Mouse (Mus musculus): ENCODE measurements at regions not wholly inside any gene's neighbourhood (a gene's known extent, or its start where the extent isn't known, plus 50 kb on each side); places are given as distances from the start of the nearest gene placed in this dataset.
"Not testable (repeated sequence)": the region's sequence is repeated elsewhere in the genome, so short reads cannot be mapped to it uniquely, and the experiment has no call there.

DNA sequence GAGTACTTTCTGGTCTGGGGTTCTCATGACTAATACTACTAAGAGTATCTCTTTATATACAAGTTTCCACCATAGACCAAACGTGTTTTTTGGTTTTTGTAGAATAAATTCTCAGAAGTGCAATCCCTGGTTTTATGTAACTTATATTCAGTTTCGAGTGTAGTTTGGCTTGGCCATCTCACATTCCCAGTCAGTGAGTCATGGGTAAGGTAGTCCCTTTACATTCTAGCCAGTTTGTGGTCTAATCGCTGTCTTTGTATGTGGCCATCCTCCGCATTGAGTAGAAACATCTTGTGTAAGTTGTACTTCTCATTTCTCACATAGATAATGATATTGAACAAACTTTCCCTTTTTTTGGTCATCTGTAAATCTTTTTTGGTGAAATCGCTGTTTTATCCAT is 88.3 kb downstream of the Anxa5 start:
- H3K4me1 ChIP-seq (replicated peaks; ENCODE audit: control insufficient read depth, insufficient read depth, low read length): no peaks in the 10 kb centered on the region
- H3K9me3 ChIP-seq (ENCODE audit: control insufficient read depth, low read length): no peaks in the 10 kb centered on the region
- H3K4me3 ChIP-seq (ENCODE audit: low read depth, low read length): no peak overlapping the region
- H3K9ac ChIP-seq (ENCODE audit: low read depth, low read length): no peak overlapping the region
- ATAC-seq (replicated peaks; ENCODE audit: low FRiP score) (no peak), DNase-seq (ENCODE audit: low spot score) (no peak)
- WGBS: 81% methylated on average over 5 of the region's 5 CpGs
- no peak overlapping the region for H3K4me2 ChIP-seq
- no peak overlapping the region for H3K27ac ChIP-seq (ENCODE audit: low read depth, low read length)
- no peaks in the 10 kb centered on the region for H3K36me3 ChIP-seq (ENCODE audit: control insufficient read depth, insufficient read depth, low read length)
- no peaks in the 10 kb centered on the region for H3K27me3 ChIP-seq (replicated peaks; ENCODE audit: control insufficient read depth, insufficient read depth, low read length)

DNA sequence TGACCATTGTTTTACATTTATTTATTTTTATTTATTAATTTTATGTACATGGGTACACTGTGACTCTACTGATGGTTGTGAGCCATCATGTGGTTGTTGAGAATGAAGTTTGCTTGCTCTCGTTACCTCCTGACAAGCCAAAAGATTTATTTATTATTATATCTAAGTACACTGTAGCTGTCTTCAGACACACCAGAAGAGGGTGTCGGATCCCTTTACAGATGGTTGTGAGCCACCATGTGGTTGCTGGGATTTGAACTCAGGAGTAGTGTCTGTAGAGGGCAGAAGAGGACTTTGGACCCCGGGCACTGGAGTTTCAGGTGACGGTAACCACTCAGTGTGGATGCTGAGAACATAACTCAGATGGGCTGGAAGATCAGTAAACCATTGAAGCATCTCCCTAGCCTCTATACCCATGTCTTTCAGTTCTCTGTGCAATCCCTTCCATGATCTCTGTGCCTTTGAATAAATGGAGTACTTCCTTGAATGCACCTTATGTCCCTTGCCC is 92.2 kb downstream of the Anxa5 start:
- no peak overlapping the region for H3K4me2 ChIP-seq
- no peak overlapping the region for H3K9ac ChIP-seq (ENCODE audit: low read depth, low read length)
- H3K36me3 ChIP-seq (ENCODE audit: control insufficient read depth, insufficient read depth, low read length): no peaks in the 10 kb centered on the region
- no peak overlapping the region for H3K4me3 ChIP-seq (ENCODE audit: low read depth, low read length)
- H3K4me1 ChIP-seq (replicated peaks; ENCODE audit: control insufficient read depth, insufficient read depth, low read length): no peaks in the 10 kb centered on the region
- H3K9me3 ChIP-seq (ENCODE audit: control insufficient read depth, low read length): no peaks in the 10 kb centered on the region
- no peaks in the 10 kb centered on the region for H3K27me3 ChIP-seq (replicated peaks; ENCODE audit: control insufficient read depth, insufficient read depth, low read length)
- 81% methylated on average over 4 of the region's 4 CpGs for WGBS
- no peak overlapping the region for H3K27ac ChIP-seq (ENCODE audit: low read depth, low read length)
- no peak for ATAC-seq (replicated peaks; ENCODE audit: low FRiP score)
- no peak for DNase-seq (ENCODE audit: low spot score)

- no peak overlapping the region for H3K4me2 ChIP-seq
- no peaks in the 10 kb centered on the region for H3K4me1 ChIP-seq (replicated peaks; ENCODE audit: control insufficient read depth, insufficient read depth, low read length)
- no peaks in the 10 kb centered on the region for H3K36me3 ChIP-seq (ENCODE audit: control insufficient read depth, insufficient read depth, low read length)
- no peaks in the 10 kb centered on the region for H3K9me3 ChIP-seq (ENCODE audit: control insufficient read depth, low read length)
- no peak for ATAC-seq (replicated peaks; ENCODE audit: low FRiP score)
- H3K27me3 ChIP-seq (replicated peaks; ENCODE audit: control insufficient read depth, insufficient read depth, low read length): no peaks in the 10 kb centered on the region
- no peak for DNase-seq (ENCODE audit: low spot score)
- no peak overlapping the region for H3K27ac ChIP-seq (ENCODE audit: low read depth, low read length)
- H3K9ac ChIP-seq (ENCODE audit: low read depth, low read length): no peak overlapping the region
- WGBS: 77% methylated on average over 5 of the region's 5 CpGs
- no peak overlapping the region for H3K4me3 ChIP-seq (ENCODE audit: low read depth, low read length)
Observed at GRCm38 (mm10) chr3:36381621-36382193, 94.0 kb downstream of the Anxa5 start.

- no peak overlapping the region for H3K9ac ChIP-seq (ENCODE audit: low read depth, low read length)
- H3K4me2 ChIP-seq: no peak overlapping the region
- H3K4me3 ChIP-seq (ENCODE audit: low read depth, low read length): no peak overlapping the region
- no peaks in the 10 kb centered on the region for H3K9me3 ChIP-seq (ENCODE audit: control insufficient read depth, low read length)
- H3K4me1 ChIP-seq (replicated peaks; ENCODE audit: control insufficient read depth, insufficient read depth, low read length): no peaks in the 10 kb centered on the region
- 68% methylated on average over 2 of the region's 2 CpGs for WGBS
- ATAC-seq (replicated peaks; ENCODE audit: low FRiP score): no peak
- H3K27me3 ChIP-seq (replicated peaks; ENCODE audit: control insufficient read depth, insufficient read depth, low read length): no peaks in the 10 kb centered on the region
- no peak for DNase-seq (ENCODE audit: low spot score)
- no peak overlapping the region for H3K27ac ChIP-seq (ENCODE audit: low read depth, low read length)
- H3K36me3 ChIP-seq (ENCODE audit: control insufficient read depth, insufficient read depth, low read length): no peaks in the 10 kb centered on the region
Observed at GRCm38 (mm10) chr3:36375722-36376121, 100.0 kb downstream of the Anxa5 start.

- DNase-seq (ENCODE audit: low spot score): no peak
- H3K36me3 ChIP-seq (ENCODE audit: control insufficient read depth, insufficient read depth, low read length): no peaks in the 10 kb centered on the region
- ATAC-seq (replicated peaks; ENCODE audit: low FRiP score): no peak
- H3K27me3 ChIP-seq (replicated peaks; ENCODE audit: control insufficient read depth, insufficient read depth, low read length): no peaks in the 10 kb centered on the region
- no peak overlapping the region for H3K27ac ChIP-seq (ENCODE audit: low read depth, low read length)
- WGBS: 67% methylated on average over 5 of the region's 5 CpGs
- no peaks in the 10 kb centered on the region for H3K9me3 ChIP-seq (ENCODE audit: control insufficient read depth, low read length)
- H3K4me1 ChIP-seq (replicated peaks; ENCODE audit: control insufficient read depth, insufficient read depth, low read length): no peaks in the 10 kb centered on the region
- H3K4me3 ChIP-seq (ENCODE audit: low read depth, low read length): no peak overlapping the region
- no peak overlapping the region for H3K9ac ChIP-seq (ENCODE audit: low read depth, low read length)
- H3K4me2 ChIP-seq: no peak overlapping the region
Observed at GRCm38 (mm10) chr3:36374939-36375338, 100.8 kb downstream of the Anxa5 start.

DNA sequence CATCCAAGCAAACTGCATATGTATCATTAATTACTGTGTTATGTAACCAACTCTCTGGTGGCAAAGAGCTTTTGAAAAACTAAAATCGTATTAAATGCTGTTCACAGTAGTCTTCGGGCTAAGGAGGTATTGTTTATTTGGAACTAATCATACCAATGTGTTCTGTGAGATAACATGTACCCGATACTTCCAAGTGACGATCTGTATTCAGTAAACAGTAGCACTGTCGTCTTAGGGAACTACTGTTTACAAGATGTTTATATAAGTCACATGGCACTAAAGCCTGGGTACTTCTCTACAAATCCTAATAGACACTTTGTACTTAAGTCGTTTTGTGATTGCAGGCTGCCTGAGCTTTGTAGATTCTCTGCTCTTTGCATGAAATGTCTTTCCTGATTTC is 114.8 kb downstream of the Anxa5 start:
- Histone ChIP-seq H3K27ac (ENCODE audit: low read depth, low read length) (no peak overlapping the region), H3K36me3 (ENCODE audit: control insufficient read depth, insufficient read depth, low read length) (no peaks in the 10 kb centered on the region), H3K4me2 (no peak overlapping the region), H3K27me3 (replicated peaks; ENCODE audit: control insufficient read depth, insufficient read depth, low read length) (no peaks in the 10 kb centered on the region), H3K9me3 (ENCODE audit: control insufficient read depth, low read length) (no peaks in the 10 kb centered on the region), H3K4me3 (ENCODE audit: low read depth, low read length) (no peak overlapping the region), H3K4me1 (replicated peaks; ENCODE audit: control insufficient read depth, insufficient read depth, low read length) (no peaks in the 10 kb centered on the region), H3K9ac (ENCODE audit: low read depth, low read length) (no peak overlapping the region)
- ATAC-seq (replicated peaks; ENCODE audit: low FRiP score) (no peak), DNase-seq (ENCODE audit: low spot score) (no peak)
- 65% methylated on average over 6 of the region's 6 CpGs for whole genome bisulfite sequencing

- not testable (repeated sequence) for H3K9ac ChIP-seq (ENCODE audit: low read depth, low read length); H3K27me3 ChIP-seq (replicated peaks; ENCODE audit: control insufficient read depth, insufficient read depth, low read length); ATAC-seq (replicated peaks; ENCODE audit: low FRiP score); H3K27ac ChIP-seq (ENCODE audit: low read depth, low read length); H3K4me1 ChIP-seq (replicated peaks; ENCODE audit: control insufficient read depth, insufficient read depth, low read length); H3K9me3 ChIP-seq (ENCODE audit: control insufficient read depth, low read length); H3K4me2 ChIP-seq; H3K4me3 ChIP-seq (ENCODE audit: low read depth, low read length); DNase-seq (ENCODE audit: low spot score); H3K36me3 ChIP-seq (ENCODE audit: control insufficient read depth, insufficient read depth, low read length)
- WGBS: 82% methylated on average over 3 of the region's 3 CpGs
Observed at GRCm38 (mm10) chr3:36354201-36354600, 121.5 kb downstream of the Anxa5 start.

DNA sequence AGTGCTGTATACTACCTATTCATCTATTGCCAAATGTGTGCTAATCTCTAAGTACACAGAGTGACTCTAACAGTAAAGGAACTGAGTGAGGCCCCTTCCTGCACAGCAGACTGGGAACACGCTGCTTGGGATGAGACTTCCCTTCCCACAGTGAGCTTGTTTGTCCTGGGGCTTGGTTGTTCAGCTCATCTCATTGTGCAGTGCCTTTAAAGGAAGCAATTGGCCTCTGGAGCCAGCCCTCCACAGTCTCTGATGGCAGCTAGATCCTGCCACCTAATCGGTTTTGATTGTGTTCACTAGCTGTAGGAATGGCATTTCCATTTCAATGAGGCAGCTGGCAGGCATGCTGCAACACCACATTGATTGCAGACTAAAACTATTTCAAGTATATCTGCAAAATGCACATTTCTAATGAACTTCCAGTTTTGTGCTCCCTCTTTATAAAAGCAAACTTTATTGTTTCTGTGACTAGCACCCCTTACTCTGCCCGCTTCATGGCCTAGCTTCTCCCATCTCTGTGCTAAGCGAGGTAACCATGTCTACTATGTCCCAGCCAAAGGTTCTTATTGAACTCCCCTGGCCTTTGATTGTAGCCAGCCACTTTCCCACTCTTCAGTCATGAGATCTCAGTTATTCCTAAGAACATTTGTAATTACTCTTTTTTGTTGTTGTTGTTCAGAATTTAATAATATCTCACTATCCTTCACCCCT is 123.5 kb downstream of the Anxa5 start:
- Histone ChIP-seq H3K36me3 (ENCODE audit: control insufficient read depth, insufficient read depth, low read length) (no peaks in the 10 kb centered on the region), H3K9ac (ENCODE audit: low read depth, low read length) (no peak overlapping the region), H3K9me3 (ENCODE audit: control insufficient read depth, low read length) (no peaks in the 10 kb centered on the region), H3K4me2 (no peak overlapping the region), H3K4me3 (ENCODE audit: low read depth, low read length) (no peak overlapping the region), H3K27me3 (replicated peaks; ENCODE audit: control insufficient read depth, insufficient read depth, low read length) (no peaks in the 10 kb centered on the region), H3K27ac (ENCODE audit: low read depth, low read length) (no peak overlapping the region), H3K4me1 (replicated peaks; ENCODE audit: control insufficient read depth, insufficient read depth, low read length) (no peaks in the 10 kb centered on the region)
- DNase-seq (ENCODE audit: low spot score) (no peak), ATAC-seq (replicated peaks; ENCODE audit: low FRiP score) (no peak)
- WGBS: 54% methylated on average over 4 of the region's 4 CpGs

DNA sequence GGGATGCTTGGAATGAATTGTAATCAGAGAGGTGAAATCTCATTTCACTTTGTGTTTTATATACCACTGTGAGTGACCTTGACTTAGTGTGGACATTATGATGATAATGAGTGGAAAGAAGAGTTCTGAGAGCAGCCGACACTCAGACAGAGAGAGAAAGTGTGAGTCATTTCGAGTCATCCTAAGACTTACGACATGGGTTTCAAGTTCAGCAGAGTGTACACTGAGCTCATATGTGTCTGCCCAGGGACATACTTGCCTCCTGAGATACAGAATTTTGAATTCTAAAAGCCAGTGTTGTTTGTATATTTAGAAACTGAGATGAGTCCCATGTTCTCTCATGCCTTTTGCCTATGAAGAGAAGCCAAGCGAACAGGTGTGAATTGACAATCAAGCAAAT is 126.6 kb downstream of the Anxa5 start:
- H3K27ac ChIP-seq (ENCODE audit: low read depth, low read length): no peak overlapping the region
- no peak overlapping the region for H3K4me2 ChIP-seq
- H3K9me3 ChIP-seq (ENCODE audit: control insufficient read depth, low read length): no peaks in the 10 kb centered on the region
- no peaks in the 10 kb centered on the region for H3K36me3 ChIP-seq (ENCODE audit: control insufficient read depth, insufficient read depth, low read length)
- no peaks in the 10 kb centered on the region for H3K27me3 ChIP-seq (replicated peaks; ENCODE audit: control insufficient read depth, insufficient read depth, low read length)
- WGBS: 87% methylated on average over 4 of the region's 4 CpGs
- ATAC-seq (replicated peaks; ENCODE audit: low FRiP score) (no peak), DNase-seq (ENCODE audit: low spot score) (no peak)
- H3K4me3 ChIP-seq (ENCODE audit: low read depth, low read length): no peak overlapping the region
- no peak overlapping the region for H3K9ac ChIP-seq (ENCODE audit: low read depth, low read length)
- no peaks in the 10 kb centered on the region for H3K4me1 ChIP-seq (replicated peaks; ENCODE audit: control insufficient read depth, insufficient read depth, low read length)

Data from liver, embryonic 11.5 days (tissue).